Mouse (Mus musculus) 3134 (cell line): Measurements from ENCODE around the gene Ehd1.

ENCODE experiments used
- DNase-seq: peaks from one replicate; pipeline ENCODE4 v3.0.0-alpha.2; 2011; ENCODE audit warnings: low spot score; ENCODE audit not compliant: insufficient read length; ENCODE audit errors: extremely low read depth

Ehd1 gene

GRCm38 (mm10) chr19:6331719-6332516 is 55.4 kb downstream of the Ehd1 start:
- peak; percentile 53 for DNase-seq

GRCm38 (mm10) chr19:6333761-6334595 is 57.5 kb downstream of the Ehd1 start:
- DNase-seq, result no peak

- peak; percentile 87 for DNase-seq
Measured at GRCm38 (mm10) chr19:6334673-6335457, 58.3 kb downstream of the Ehd1 start, which contains the start of gene Men1. Gene Men1, plus strand, starts transcription at chr19:6334979.

GRCm38 (mm10) chr19:6335458-6335827 is 58.9 kb downstream of the Ehd1 start:
- peak; percentile 44 for DNase-seq

GRCm38 (mm10) chr19:6336920-6337319 is 60.4 kb downstream of the Ehd1 start:
- DNase-seq, result no peak

- DNase-seq, result no peak
Measured at GRCm38 (mm10) chr19:6338171-6338570, 61.6 kb downstream of the Ehd1 start.

GRCm38 (mm10) chr19:6338716-6339115 is 62.2 kb downstream of the Ehd1 start:
- DNase-seq, result no peak

- no peak for DNase-seq
Measured at GRCm38 (mm10) chr19:6339191-6339590, 62.7 kb downstream of the Ehd1 start.

- DNase-seq, result no peak
Measured at GRCm38 (mm10) chr19:6339890-6340504, 63.5 kb downstream of the Ehd1 start.

GRCm38 (mm10) chr19:6340524-6341452 is 64.3 kb downstream of the Ehd1 start, which contains the start of gene Map4k2:
Gene Map4k2, plus strand, starts transcription at chr19:6341135.
- DNase-seq, result peak; percentile 87

- no peak for DNase-seq
Measured at GRCm38 (mm10) chr19:6341453-6342077, 65.0 kb downstream of the Ehd1 start.

- DNase-seq, result no peak
Measured at GRCm38 (mm10) chr19:6342276-6342933, 65.9 kb downstream of the Ehd1 start.

GRCm38 (mm10) chr19:6343066-6343925 is 66.8 kb downstream of the Ehd1 start:
- no peak for DNase-seq

GRCm38 (mm10) chr19:6343996-6344395 is 67.5 kb downstream of the Ehd1 start:
- DNase-seq, result no peak

GRCm38 (mm10) chr19:6346023-6346422 is 69.5 kb downstream of the Ehd1 start:
- DNase-seq, result no peak

- DNase-seq, result no peak
Measured at GRCm38 (mm10) chr19:6346661-6347060, 70.1 kb downstream of the Ehd1 start.

- DNase-seq, result no peak
Measured at GRCm38 (mm10) chr19:6347615-6348014, 71.1 kb downstream of the Ehd1 start.
